In the genomic region with DNA sequence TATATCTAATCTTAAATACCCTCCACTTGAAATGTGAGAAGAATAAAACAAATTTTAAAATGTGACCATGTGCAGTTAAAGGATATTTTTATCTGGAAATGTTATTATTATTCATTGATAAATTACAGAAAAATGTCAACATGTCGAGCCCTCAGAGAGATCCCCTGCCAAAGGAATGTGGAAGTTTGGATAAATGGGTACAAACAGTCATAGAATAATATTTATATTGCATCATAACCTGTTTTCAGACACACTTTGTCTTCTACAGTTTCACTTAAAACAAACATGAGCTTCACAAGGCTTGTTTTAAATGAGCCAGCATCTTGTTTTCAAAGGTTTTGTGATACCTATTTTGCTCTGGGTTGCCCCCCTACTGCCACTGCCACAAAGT, we compare ENCODE assay signal across 18 mouse cellular contexts.
DNase-seq lines count a peak whose midpoint lies in the region; ATAC-seq and TF ChIP-seq lines count a peak whose summit lies in the region.
"Had no signal": no experiment of that assay in that cellular context is flagged by ENCODE, and none has a peak within 500 bp of the region (broad histone marks: within the 10 kb centered on the region; RNA-seq: fewer than 3 reads in every experiment).

No protein-coding gene starts in this region.

- DNase-seq in kidney, adult 18-20 months = no peak
- peak; percentile 58 for DNase-seq in lung, embryonic 14.5 days
- DNase-seq in lung, postnatal 4 days = no peak
- no peak for DNase-seq in neural tube, embryonic 10.5 days (ENCODE audit: extremely low spot score, low spot score)
- DNase-seq in lung, postnatal 36 days = peak; percentile 52
- no peak for DNase-seq in yolk sac, embryonic 10.5 days (ENCODE audit: low spot score)
- DNase-seq: adrenal gland, adult 8-10 months; cerebellum, adult 2 months; cerebellum, postnatal 10 days; embryo, embryonic 11 days had no signal

- H3K4me2 ChIP-seq in kidney, embryonic 16.5 days (replicated peaks; ENCODE audit: low read depth, low read length) = no peak overlapping the region
- no peak overlapping the region for H3K4me2 ChIP-seq in lung, embryonic 14.5 days
- H3K4me2 ChIP-seq in neural tube, embryonic 13.5 days = no peak overlapping the region
- H3K4me2 ChIP-seq: hindbrain, embryonic 12.5 days had no signal

- peaks cover 10% of the 10 kb centered on the region for H3K4me1 ChIP-seq in kidney, embryonic 16.5 days (ENCODE audit: insufficient read depth, low read length)
- peaks cover 4% of the 10 kb centered on the region for H3K4me1 ChIP-seq in lung, embryonic 14.5 days (ENCODE audit: insufficient read depth)
- H3K4me1 ChIP-seq in neural tube, embryonic 13.5 days (replicated peaks) = no peaks in the 10 kb centered on the region
- H3K4me1 ChIP-seq: forebrain, embryonic 10.5 days; hindbrain, embryonic 12.5 days had no signal

- no peak for TF ChIP-seq CTCF in lung, embryonic 14.5 days (IDR thresholded peaks at IDR 0.05; ENCODE audit: low read depth)

- H3K4me3 ChIP-seq in kidney, embryonic 16.5 days (ENCODE audit: low read length) = no peak overlapping the region
- no peak overlapping the region for H3K4me3 ChIP-seq in lung, embryonic 14.5 days (ENCODE audit: low read depth, low read length)
- no peak overlapping the region for H3K4me3 ChIP-seq in neural tube, embryonic 13.5 days
- H3K4me3 ChIP-seq: embryonic facial prominence, embryonic 15.5 days; erythroblast, embryonic 14.5 days; forebrain, embryonic 10.5 days; heart, embryonic 10.5 days; hindbrain, embryonic 12.5 days had no signal

- peak overlapping the region; percentile 59; the same call in 1 of the 2 replicates for H3K27ac ChIP-seq in kidney, embryonic 16.5 days (ENCODE audit: low read length)
- no peak overlapping the region for H3K27ac ChIP-seq in lung, embryonic 14.5 days (ENCODE audit: low read depth)
- H3K27ac ChIP-seq in neural tube, embryonic 13.5 days (replicated peaks) = 0 out of 2 replicates have a peak overlapping the region, but pooled peaks have one; percentile 13
- H3K27ac ChIP-seq: embryonic facial prominence, embryonic 15.5 days; forebrain, embryonic 10.5 days; heart, embryonic 10.5 days; hindbrain, embryonic 12.5 days had no signal

- no peaks in the 10 kb centered on the region for H3K9me3 ChIP-seq in kidney, embryonic 16.5 days (ENCODE audit: low read length)
- no peaks in the 10 kb centered on the region for H3K9me3 ChIP-seq in lung, embryonic 14.5 days (ENCODE audit: low read depth, low read length)
- H3K9me3 ChIP-seq in neural tube, embryonic 13.5 days = no peaks in the 10 kb centered on the region
- H3K9me3 ChIP-seq: embryonic facial prominence, embryonic 15.5 days; forebrain, embryonic 10.5 days; heart, embryonic 10.5 days; hindbrain, embryonic 12.5 days had no signal

- no peaks in the 10 kb centered on the region for H3K36me3 ChIP-seq in kidney, embryonic 16.5 days (ENCODE audit: insufficient read depth, low read length)
- no peaks in the 10 kb centered on the region for H3K36me3 ChIP-seq in lung, embryonic 14.5 days (ENCODE audit: insufficient read depth)
- H3K36me3 ChIP-seq in neural tube, embryonic 13.5 days = no peaks in the 10 kb centered on the region
- H3K36me3 ChIP-seq: embryonic facial prominence, embryonic 15.5 days; forebrain, embryonic 10.5 days; heart, embryonic 10.5 days; hindbrain, embryonic 12.5 days had no signal

- 31% methylated on average over 1 of the region's 1 CpGs for WGBS in kidney, embryonic 16.5 days
- WGBS in lung, embryonic 14.5 days = 22% methylated on average over 1 of the region's 1 CpGs
- 67% methylated on average over 1 of the region's 1 CpGs for WGBS in neural tube, embryonic 13.5 days

- H3K27me3 ChIP-seq in kidney, embryonic 16.5 days (ENCODE audit: insufficient read depth, low read length) = no peaks in the 10 kb centered on the region
- H3K27me3 ChIP-seq in lung, embryonic 14.5 days (ENCODE audit: insufficient read depth, low read length) = no peaks in the 10 kb centered on the region
- H3K27me3 ChIP-seq in neural tube, embryonic 13.5 days = no peaks in the 10 kb centered on the region
- H3K27me3 ChIP-seq: embryonic facial prominence, embryonic 15.5 days; hindbrain, embryonic 12.5 days had no signal

- H3K9ac ChIP-seq in kidney, embryonic 16.5 days (replicated peaks; ENCODE audit: low read length) = no peak overlapping the region
- H3K9ac ChIP-seq in lung, embryonic 14.5 days = no peak overlapping the region
- no peak overlapping the region for H3K9ac ChIP-seq in neural tube, embryonic 13.5 days
- H3K9ac ChIP-seq: embryonic facial prominence, embryonic 15.5 days; hindbrain, embryonic 12.5 days had no signal

- ATAC-seq in kidney, embryonic 16.5 days (ENCODE audit: low FRiP score, low TSS enrichment) = no peak
- no peak; the same call in 1 of the 2 replicates for ATAC-seq in lung, embryonic 14.5 days (ENCODE audit: insufficient read depth)
- no peak for ATAC-seq in neural tube, embryonic 13.5 days (ENCODE audit: low read depth)
- ATAC-seq: forebrain, embryonic 14.5 days had no signal

Comparison
In these comparisons a context has a peak if more than half of its experiments do, and no peak if none do; other contexts are left out.
1. DNase-seq: peak in lung, embryonic 14.5 days (single experiment) and lung, postnatal 36 days (single experiment); none in kidney, adult 18-20 months (single experiment), lung, postnatal 4 days (0 of 2), neural tube, embryonic 10.5 days (single experiment) and yolk sac, embryonic 10.5 days (single experiment).